Mouse (Mus musculus): ENCODE data around the gene Zcchc24. TPM values are rescaled to one million over a fixed set of nuclear protein-coding genes. Genes with fewer than 3 reads are reported as not detected.
A peak's percentile ranks its signal among the peaks of the same experiment; 100 is the strongest.

Zcchc24 gene
- polyA plus RNA-seq, 2 experiments: 45.1 to 52.7 TPM

GRCm38 (mm10) chr14:25769626-25770306 lies 927 bp upstream of the Zcchc24 start:
- DNase-seq (ENCODE audit: low spot score): peak; percentile 83

DNA sequence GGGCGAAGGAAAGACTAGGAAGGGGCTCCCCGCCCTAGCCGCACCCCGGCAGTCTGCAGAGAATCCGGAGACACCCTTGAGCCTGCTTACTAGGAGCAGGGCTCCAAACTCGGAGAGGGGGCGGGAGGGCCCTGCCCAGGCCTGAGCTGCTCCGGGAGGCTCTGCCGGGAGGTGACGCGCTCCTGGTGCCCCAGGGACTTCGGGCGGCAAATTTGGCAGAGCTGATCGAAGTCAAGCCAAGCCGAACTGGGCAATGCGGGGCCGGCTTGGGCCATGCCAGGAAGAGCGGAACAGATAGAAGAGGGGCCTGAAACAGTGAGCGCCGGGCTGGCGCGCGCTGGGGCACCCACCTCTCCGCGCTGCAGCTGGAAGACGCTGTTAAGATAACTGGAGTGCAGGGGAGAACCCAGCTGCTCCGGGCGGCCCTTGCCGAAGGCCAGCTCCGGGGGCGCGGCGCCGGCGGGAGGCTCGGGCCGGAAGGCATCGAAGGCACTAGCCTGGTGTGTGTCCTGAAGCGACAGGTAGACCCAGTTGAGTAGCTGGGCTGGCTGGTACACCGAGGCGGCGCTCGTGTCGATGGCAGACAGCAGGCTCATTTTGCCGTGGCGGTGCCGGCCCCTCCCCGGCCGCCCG lies 462 bp downstream of the Zcchc24 start:
- H3K9ac ChIP-seq (ENCODE audit: low read depth, low read length, severe bottlenecking): peak overlapping the region; percentile 79
- peak overlapping the region; percentile 82 for H3K4me3 ChIP-seq (replicated peaks; ENCODE audit: low read length)
- peak overlapping the region; percentile 86 for H3K27ac ChIP-seq (replicated peaks; ENCODE audit: low read depth, low read length)
- no peaks in the 10 kb centered on the region for H3K9me3 ChIP-seq (ENCODE audit: control insufficient read depth, low read length)
- H3K36me3 ChIP-seq (ENCODE audit: control insufficient read depth, insufficient read depth, low read length): peaks cover 12% of the 10 kb centered on the region; the same call in 1 of the 2 replicates
- 1% methylated on average over 45 of the region's 50 CpGs for WGBS
- no peaks in the 10 kb centered on the region for H3K27me3 ChIP-seq (ENCODE audit: control insufficient read depth, insufficient read depth, low read length)
- peak overlapping the region; percentile 80 for H3K4me2 ChIP-seq (replicated peaks; ENCODE audit: low read depth, low read length, severe bottlenecking)
- peak; percentile 13; the same call in 1 of the 2 replicates for ATAC-seq (ENCODE audit: low FRiP score, low read depth)
- H3K4me1 ChIP-seq (ENCODE audit: control insufficient read depth, insufficient read depth, low read length): peaks cover 40% of the 10 kb centered on the region
- no peak for TF ChIP-seq POLR2A (IDR thresholded peaks at IDR 0.05; ENCODE audit: borderline replicate concordance, extremely low read depth, insufficient read depth, insufficient read length)
- DNase-seq (ENCODE audit: low spot score): no peak

More at GRCm38 (mm10) chr14:25769626-25770306, 927 bp upstream of the Zcchc24 start:
- Histone ChIP-seq H3K27me3 (ENCODE audit: control insufficient read depth, insufficient read depth, low read length) (no peaks in the 10 kb centered on the region), H3K36me3 (ENCODE audit: control insufficient read depth, insufficient read depth, low read length) (0 out of 2 replicates have a peak, but pooled peaks cover 2% of the 10 kb centered on the region), H3K4me3 (replicated peaks; ENCODE audit: low read length) (peak overlapping the region; percentile 82; the same call in 1 of the 2 replicates), H3K27ac (replicated peaks; ENCODE audit: low read depth, low read length) (peak overlapping the region; percentile 86), H3K9ac (ENCODE audit: low read depth, low read length, severe bottlenecking) (no peak overlapping the region), H3K4me1 (ENCODE audit: control insufficient read depth, insufficient read depth, low read length) (peaks cover 42% of the 10 kb centered on the region), H3K4me2 (replicated peaks; ENCODE audit: low read depth, low read length, severe bottlenecking) (peak overlapping the region; percentile 80), H3K9me3 (ENCODE audit: control insufficient read depth, low read length) (no peaks in the 10 kb centered on the region)
- ATAC-seq (ENCODE audit: low FRiP score, low read depth): peak; percentile 62
- no peak for TF ChIP-seq POLR2A (IDR thresholded peaks at IDR 0.05; ENCODE audit: borderline replicate concordance, extremely low read depth, insufficient read depth, insufficient read length)
- 10% methylated on average over 8 of the region's 8 CpGs for WGBS

GRCm38 (mm10) chr14:25767725-25768203 lies 1.1 kb downstream of the Zcchc24 start:
- peak overlapping the region; percentile 82 for H3K4me3 ChIP-seq (replicated peaks; ENCODE audit: low read length)
- ATAC-seq (ENCODE audit: low FRiP score, low read depth): no peak
- TF ChIP-seq POLR2A (IDR thresholded peaks at IDR 0.05; ENCODE audit: borderline replicate concordance, extremely low read depth, insufficient read depth, insufficient read length): no peak
- H3K4me1 ChIP-seq (ENCODE audit: control insufficient read depth, insufficient read depth, low read length): peaks cover 40% of the 10 kb centered on the region
- DNase-seq (ENCODE audit: low spot score): no peak
- peak overlapping the region; percentile 80 for H3K4me2 ChIP-seq (replicated peaks; ENCODE audit: low read depth, low read length, severe bottlenecking)
- peak overlapping the region; percentile 86 for H3K27ac ChIP-seq (replicated peaks; ENCODE audit: low read depth, low read length)
- H3K36me3 ChIP-seq (ENCODE audit: control insufficient read depth, insufficient read depth, low read length): peaks cover 13% of the 10 kb centered on the region; the same call in 1 of the 2 replicates
- no peaks in the 10 kb centered on the region for H3K9me3 ChIP-seq (ENCODE audit: control insufficient read depth, low read length)
- WGBS: 11% methylated on average over 6 of the region's 6 CpGs
- peak overlapping the region; percentile 79 for H3K9ac ChIP-seq (ENCODE audit: low read depth, low read length, severe bottlenecking)
- no peaks in the 10 kb centered on the region for H3K27me3 ChIP-seq (ENCODE audit: control insufficient read depth, insufficient read depth, low read length)

GRCm38 (mm10) chr14:25766441-25766840 lies 2.4 kb downstream of the Zcchc24 start:
- DNase-seq (ENCODE audit: low spot score) (no peak), ATAC-seq (ENCODE audit: low FRiP score, low read depth) (no peak)
- H3K27ac ChIP-seq (replicated peaks; ENCODE audit: low read depth, low read length): peak overlapping the region; percentile 50; the same call in 1 of the 2 replicates
- no peaks in the 10 kb centered on the region for H3K9me3 ChIP-seq (ENCODE audit: control insufficient read depth, low read length)
- H3K4me3 ChIP-seq (replicated peaks; ENCODE audit: low read length): peak overlapping the region; percentile 82
- H3K9ac ChIP-seq (ENCODE audit: low read depth, low read length, severe bottlenecking): peak overlapping the region; percentile 79
- no peak for TF ChIP-seq POLR2A (IDR thresholded peaks at IDR 0.05; ENCODE audit: borderline replicate concordance, extremely low read depth, insufficient read depth, insufficient read length)
- H3K36me3 ChIP-seq (ENCODE audit: control insufficient read depth, insufficient read depth, low read length): peaks cover 18% of the 10 kb centered on the region
- H3K27me3 ChIP-seq (ENCODE audit: control insufficient read depth, insufficient read depth, low read length): no peaks in the 10 kb centered on the region
- peaks cover 40% of the 10 kb centered on the region for H3K4me1 ChIP-seq (ENCODE audit: control insufficient read depth, insufficient read depth, low read length)
- H3K4me2 ChIP-seq (replicated peaks; ENCODE audit: low read depth, low read length, severe bottlenecking): peak overlapping the region; percentile 80
- WGBS: 33% methylated on average over 4 of the region's 4 CpGs

GRCm38 (mm10) chr14:25765921-25766320 lies 2.9 kb downstream of the Zcchc24 start:
- Histone ChIP-seq H3K4me2 (replicated peaks; ENCODE audit: low read depth, low read length, severe bottlenecking) (peak overlapping the region; percentile 80), H3K4me3 (replicated peaks; ENCODE audit: low read length) (peak overlapping the region; percentile 82), H3K27ac (replicated peaks; ENCODE audit: low read depth, low read length) (peak overlapping the region; percentile 50; the same call in 1 of the 2 replicates), H3K36me3 (ENCODE audit: control insufficient read depth, insufficient read depth, low read length) (peaks cover 23% of the 10 kb centered on the region), H3K9me3 (ENCODE audit: control insufficient read depth, low read length) (no peaks in the 10 kb centered on the region), H3K9ac (ENCODE audit: low read depth, low read length, severe bottlenecking) (peak overlapping the region; percentile 8; the same call in 1 of the 2 replicates), H3K27me3 (ENCODE audit: control insufficient read depth, insufficient read depth, low read length) (no peaks in the 10 kb centered on the region), H3K4me1 (ENCODE audit: control insufficient read depth, insufficient read depth, low read length) (peaks cover 44% of the 10 kb centered on the region)
- 22% methylated on average over 8 of the region's 8 CpGs for WGBS
- DNase-seq (ENCODE audit: low spot score) (no peak), ATAC-seq (ENCODE audit: low FRiP score, low read depth) (no peak)
- no peak for TF ChIP-seq POLR2A (IDR thresholded peaks at IDR 0.05; ENCODE audit: borderline replicate concordance, extremely low read depth, insufficient read depth, insufficient read length)

Data from limb, embryonic 14.5 days (tissue).